Mouse (Mus musculus): ENCODE data around the gene Syt14.

GRCm38 (mm10) chr1:193062618-193063017 lies 27.0 kb upstream of the Syt14 start:
- no peak for TF ChIP-seq SRF (IDR thresholded peaks at IDR 0.05; ENCODE audit: control insufficient read depth, insufficient read length, low read depth)
- no peak for TF ChIP-seq MYOD1 (IDR thresholded peaks at IDR 0.05; ENCODE audit: control insufficient read depth in 1 of 3, insufficient read length in 2 of 3, low read depth in 2 of 3)
- no peak for TF ChIP-seq POLR2A (IDR thresholded peaks at IDR 0.05; ENCODE audit: insufficient read length, low read depth)
- no peak for TF ChIP-seq TCF3 (IDR thresholded peaks at IDR 0.05; ENCODE audit: insufficient read length, low read depth)
